Mouse (Mus musculus) spleen, adult 2 months (tissue): ENCODE measurements around the gene Etl4. TPM values are rescaled to one million over a fixed set of nuclear protein-coding genes. Genes with fewer than 3 reads are reported as not detected.

Experiments
- DNase-seq, 2 experiments: peaks; one replicate each; pipeline versions ENCODE4 v3.0.0 to v3.0.0-alpha.2; 2012 to 2021; ENCODE audit warnings: low spot score in 2 of 2, low read depth in 1 of 2
- H3K27ac ChIP-seq: fragments of 200-500 bp; 2 replicates; pipeline ENCODE4 v1.5.1; 2012; ENCODE audit warnings: low read length, inconsistent platforms; ENCODE audit not compliant: insufficient read depth
- H3K27me3 ChIP-seq: fragments of 200-500 bp; 2 replicates; pipeline ENCODE4 v1.6.1; 2012; ENCODE audit warnings: mild to moderate bottlenecking, moderate library complexity, low read length, inconsistent platforms; ENCODE audit not compliant: control insufficient read depth, insufficient read depth
- H3K36me3 ChIP-seq: fragments of 200-500 bp; 2 replicates; pipeline ENCODE4 v1.6.1; 2012; ENCODE audit warnings: mild to moderate bottlenecking, low read length, inconsistent platforms; ENCODE audit not compliant: control insufficient read depth, insufficient read depth
- H3K4me1 ChIP-seq: fragments of 200-500 bp; 2 replicates; pipeline ENCODE4 v1.6.1; 2011; ENCODE audit warnings: inconsistent platforms; ENCODE audit not compliant: control insufficient read depth, insufficient read depth, insufficient read length
- H3K4me3 ChIP-seq: fragments of 200-500 bp; 2 replicates; pipeline ENCODE4 v1.5.1; 2011; ENCODE audit warnings: mild to moderate bottlenecking, inconsistent platforms; ENCODE audit not compliant: insufficient read depth, insufficient read length; ENCODE audit errors: extremely low read depth
- CTCF ChIP-seq: fragments of 200-500 bp; IDR thresholded peaks from 2 replicates; pipeline ENCODE4 v1.5.1; 2011; ENCODE audit warnings: mild to moderate bottlenecking, inconsistent platforms; ENCODE audit not compliant: insufficient read depth, insufficient read length, insufficient replicate concordance; ENCODE audit errors: extremely low read depth
- POLR2A ChIP-seq: fragments of 200-500 bp; IDR thresholded peaks from 2 replicates; pipeline ENCODE4 v1.6.1; 2011; ENCODE audit warnings: low read depth, low read length, inconsistent platforms
- WGBS: fragments of 180-500 bp; shearing (Covaris S2); methylation state at CpG from one replicate; pipeline ENCODE4 v1.1.7; 2018; 5-methylcytosine and 5-hydroxymethylcytosine counted together
- polyA plus RNA-seq: library from polyadenylated mRNA; depleted of rRNA; stranded (reverse); fragments of >200 nt; gene quantifications from 2 replicates; pipeline ENCODE4 v1.2.3, GENCODE M21; 2012

The Etl4 gene
- polyA plus RNA-seq, 1 experiment: 5.3 TPM

GRCm38 (mm10) chr2:20494666-20495065, 585.1 kb downstream of the Etl4 start:
- no peak for TF ChIP-seq POLR2A
- TF ChIP-seq CTCF: peak; percentile 33; the same call in 1 of the 2 replicates
- Histone ChIP-seq H3K36me3 (no peaks in the 10 kb centered on the region), H3K27me3 (no peaks in the 10 kb centered on the region), H3K27ac (no peak overlapping the region), H3K4me1 (no peaks in the 10 kb centered on the region), H3K4me3 (no peak overlapping the region)
- WGBS: 12% methylated on average over 3 of the region's 3 CpGs
- DNase-seq: no peak

GRCm38 (mm10) chr2:20496219-20496800, 586.7 kb downstream of the Etl4 start:
- Histone ChIP-seq H3K27me3 (no peaks in the 10 kb centered on the region), H3K36me3 (no peaks in the 10 kb centered on the region), H3K27ac (no peak overlapping the region), H3K4me3 (no peak overlapping the region), H3K4me1 (no peaks in the 10 kb centered on the region)
- no peak for DNase-seq
- TF ChIP-seq POLR2A (no peak), CTCF (no peak)
- 74% methylated on average over 8 of the region's 8 CpGs for WGBS

- DNase-seq: no peak
- no peaks in the 10 kb centered on the region for H3K4me1 ChIP-seq
- no peaks in the 10 kb centered on the region for H3K27me3 ChIP-seq
- 58% methylated on average over 6 of the region's 6 CpGs for WGBS
- H3K36me3 ChIP-seq: no peaks in the 10 kb centered on the region
- TF ChIP-seq POLR2A (no peak), CTCF (no peak)
- H3K4me3 ChIP-seq: no peak overlapping the region
- no peak overlapping the region for H3K27ac ChIP-seq
These were observed 598.5 kb downstream of the Etl4 start for GRCm38 (mm10) chr2:20507832-20508723.

GRCm38 (mm10) chr2:20508724-20509052, 599.1 kb downstream of the Etl4 start:
- no peak for DNase-seq
- WGBS: 58% methylated on average over 3 of the region's 3 CpGs
- no peak overlapping the region for H3K27ac ChIP-seq
- TF ChIP-seq CTCF (no peak), POLR2A (no peak)
- no peaks in the 10 kb centered on the region for H3K27me3 ChIP-seq
- no peak overlapping the region for H3K4me3 ChIP-seq
- no peaks in the 10 kb centered on the region for H3K36me3 ChIP-seq
- H3K4me1 ChIP-seq: no peaks in the 10 kb centered on the region

- Histone ChIP-seq H3K4me3 (no peak overlapping the region), H3K27ac (no peak overlapping the region), H3K36me3 (no peaks in the 10 kb centered on the region), H3K4me1 (no peaks in the 10 kb centered on the region), H3K27me3 (no peaks in the 10 kb centered on the region)
- no peak for TF ChIP-seq POLR2A
- TF ChIP-seq CTCF: no peak
- no peak for DNase-seq
- 72% methylated on average over 2 of the region's 2 CpGs for WGBS
These were observed 600.5 kb downstream of the Etl4 start for GRCm38 (mm10) chr2:20510061-20510460.

GRCm38 (mm10) chr2:20516270-20516865, 606.8 kb downstream of the Etl4 start:
- Histone ChIP-seq H3K4me1 (no peaks in the 10 kb centered on the region), H3K4me3 (no peak overlapping the region), H3K36me3 (no peaks in the 10 kb centered on the region), H3K27me3 (peaks cover 2% of the 10 kb centered on the region; the same call in 1 of the 2 replicates), H3K27ac (no peak overlapping the region)
- no peak for DNase-seq
- TF ChIP-seq CTCF (no peak), POLR2A (no peak)
- WGBS: 92% methylated on average over 8 of the region's 8 CpGs

GRCm38 (mm10) chr2:20517853-20518252, 608.3 kb downstream of the Etl4 start:
- DNase-seq: no peak

More at GRCm38 (mm10) chr2:20517853-20518252, 608.3 kb downstream of the Etl4 start:
- Histone ChIP-seq H3K27ac (no peak overlapping the region), H3K36me3 (no peaks in the 10 kb centered on the region), H3K4me1 (no peaks in the 10 kb centered on the region), H3K27me3 (peaks cover 2% of the 10 kb centered on the region; the same call in 1 of the 2 replicates), H3K4me3 (no peak overlapping the region)
- 70% methylated on average over 2 of the region's 2 CpGs for WGBS
- TF ChIP-seq POLR2A (no peak), CTCF (no peak)
